ENCODE assay signal across 10 mouse cellular contexts in the genomic region with DNA sequence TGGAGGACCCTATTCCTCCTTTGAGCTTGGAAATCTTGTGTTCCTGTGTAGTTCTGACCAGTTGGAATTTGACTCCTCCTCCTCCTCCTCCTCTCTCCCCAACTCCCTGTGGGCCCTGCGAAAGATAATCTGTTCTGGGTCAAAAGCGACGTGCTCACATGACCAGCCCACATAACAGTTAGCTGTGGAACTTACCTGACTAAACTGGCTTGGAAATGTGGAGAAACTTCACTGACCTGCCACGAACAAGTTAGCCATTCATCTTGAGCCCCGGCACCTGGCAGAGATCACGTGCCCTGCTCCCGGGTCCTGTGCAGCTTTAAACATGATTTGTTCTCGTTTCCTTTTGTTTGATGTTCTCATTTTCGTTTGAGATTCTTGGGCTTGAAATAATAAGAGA.
A peak's percentile ranks its signal among the peaks of the same experiment; 100 is the strongest.
DNase-seq lines count a peak whose midpoint lies in the region; ATAC-seq and TF ChIP-seq lines count a peak whose summit lies in the region.
"Had no signal": no experiment of that assay in that cellular context is flagged by ENCODE, and none has a peak within 500 bp of the region (broad histone marks: within the 10 kb centered on the region; RNA-seq: fewer than 3 reads in every experiment).

No protein-coding gene starts in this region.

- H3K27me3 ChIP-seq in heart, embryonic 10.5 days (ENCODE audit: insufficient read depth, poor library complexity, severe bottlenecking) = no peaks in the 10 kb centered on the region
- no peaks in the 10 kb centered on the region for H3K27me3 ChIP-seq in heart, embryonic 16.5 days (ENCODE audit: control insufficient read depth, insufficient read depth, low read length)
- H3K27me3 ChIP-seq in thymus, adult 2 months (ENCODE audit: control insufficient read depth, insufficient read depth, low read length) = no peaks in the 10 kb centered on the region

- no peak for DNase-seq in heart, embryonic 10.5 days (ENCODE audit: low spot score)
- DNase-seq in heart, adult 8-10 months (ENCODE audit: low spot score) = no peak
- peak; percentile 58 to 76 for DNase-seq in kidney, postnatal 4 days
- DNase-seq in mesoderm, embryonic 11.5 days (ENCODE audit: low read depth, low spot score) = peak; percentile 56
- DNase-seq in left cerebral cortex, postnatal 14 days (ENCODE audit: low spot score in 2 of 2) = no peak
- DNase-seq in MN1 (ENCODE audit: low spot score) = no peak
- no peak for DNase-seq in thymus, adult 2 months
- DNase-seq: cerebellum, postnatal 25 days had no signal

- H3K27ac ChIP-seq in heart, embryonic 10.5 days = peak overlapping the region; percentile 47; the same call in 1 of the 2 replicates
- no peak overlapping the region for H3K27ac ChIP-seq in heart, embryonic 16.5 days (ENCODE audit: low read length)
- no peak overlapping the region for H3K27ac ChIP-seq in thymus, adult 2 months (ENCODE audit: control insufficient read depth, insufficient read depth, low read length)
- H3K27ac ChIP-seq: midbrain, embryonic 10.5 days had no signal

- no peaks in the 10 kb centered on the region for H3K36me3 ChIP-seq in heart, embryonic 10.5 days
- no peaks in the 10 kb centered on the region for H3K36me3 ChIP-seq in heart, embryonic 16.5 days (ENCODE audit: control insufficient read depth, insufficient read depth)
- no peaks in the 10 kb centered on the region for H3K36me3 ChIP-seq in thymus, adult 2 months (ENCODE audit: control insufficient read depth, insufficient read depth, low read length)
- H3K36me3 ChIP-seq: midbrain, embryonic 10.5 days had no signal

- intact Hi-C loops in left cerebral cortex, postnatal 14 days (cut with DNase I) = no loop called here

- no peak for TF ChIP-seq POLR2A in thymus, adult 2 months (IDR thresholded peaks at IDR 0.05; ENCODE audit: control insufficient read depth, extremely low read depth, insufficient read depth, low read length, poor library complexity)

- H3K4me1 ChIP-seq in heart, embryonic 10.5 days = peaks cover 56% of the 10 kb centered on the region
- H3K4me1 ChIP-seq in heart, embryonic 16.5 days (ENCODE audit: control insufficient read depth, insufficient read depth, low read length) = peaks cover 25% of the 10 kb centered on the region
- peaks cover 16% of the 10 kb centered on the region; the same call in 1 of the 2 replicates for H3K4me1 ChIP-seq in thymus, adult 2 months (replicated peaks; ENCODE audit: control insufficient read depth, insufficient read depth, low read length)

- H3K4me2 ChIP-seq in heart, embryonic 16.5 days (ENCODE audit: low read depth, low read length) = peak overlapping the region; percentile 17

- H3K4me3 ChIP-seq in heart, embryonic 10.5 days = no peak overlapping the region
- no peak overlapping the region for H3K4me3 ChIP-seq in heart, embryonic 16.5 days (ENCODE audit: low read length)
- H3K4me3 ChIP-seq in thymus, adult 2 months (ENCODE audit: control insufficient read depth, insufficient read depth, low read length) = no peak overlapping the region
- H3K4me3 ChIP-seq: midbrain, embryonic 10.5 days had no signal

- ATAC-seq in heart, embryonic 16.5 days (replicated peaks; ENCODE audit: extremely low read depth, insufficient read depth, low FRiP score) = no peak

- no peak for TF ChIP-seq CTCF in thymus, adult 2 months (IDR thresholded peaks at IDR 0.05; ENCODE audit: borderline replicate concordance, control insufficient read depth, extremely low read depth, insufficient read depth, low read length, poor library complexity)

- 39% methylated on average over 9 of the region's 9 CpGs for WGBS in heart, embryonic 10.5 days
- WGBS in heart, embryonic 16.5 days = 33% methylated on average over 9 of the region's 9 CpGs
- 65% methylated on average over 9 of the region's 9 CpGs for WGBS in thymus, adult 2 months

- no peak overlapping the region for H3K9ac ChIP-seq in heart, embryonic 16.5 days (ENCODE audit: low read length)

- H3K9me3 ChIP-seq in heart, embryonic 10.5 days = no peaks in the 10 kb centered on the region
- H3K9me3 ChIP-seq in heart, embryonic 16.5 days (replicated peaks; ENCODE audit: control insufficient read depth, low read length) = no peaks in the 10 kb centered on the region
- H3K9me3 ChIP-seq: midbrain, embryonic 10.5 days had no signal

Comparison
In these comparisons a context has a peak if more than half of its experiments do, and no peak if none do; other contexts are left out.
1. DNase-seq: peak in kidney, postnatal 4 days (2 of 2) and mesoderm, embryonic 11.5 days (single experiment); none in heart, embryonic 10.5 days (single experiment), heart, adult 8-10 months (single experiment), left cerebral cortex, postnatal 14 days (0 of 2), MN1 (single experiment) and thymus, adult 2 months (single experiment).